Mouse (Mus musculus): ENCODE measurements around the gene Fxyd1. TPM values are rescaled to one million over a fixed set of nuclear protein-coding genes. Genes with fewer than 3 reads are reported as not detected.

The Fxyd1 gene
- polyA plus RNA-seq, 1 experiment: 119 TPM

GRCm38 (mm10) chr7:31053882-31054447 lies 3.0 kb downstream of the Fxyd1 start:
- Histone ChIP-seq H3K27me3 (replicated peaks; ENCODE audit: control insufficient read depth, insufficient read depth, low read length) (no peaks in the 10 kb centered on the region), H3K4me3 (ENCODE audit: insufficient read depth, low read depth, low read length) (no peak overlapping the region), H3K36me3 (ENCODE audit: control insufficient read depth, insufficient read depth, low read length) (no peaks in the 10 kb centered on the region), H3K27ac (ENCODE audit: insufficient read depth, low read depth, low read length) (no peak overlapping the region), H3K4me1 (ENCODE audit: control insufficient read depth, insufficient read depth, low read length) (no peaks in the 10 kb centered on the region)
- WGBS: 41% methylated on average over 10 of the region's 10 CpGs
- TF ChIP-seq CTCF (conservative IDR thresholded peaks at IDR 0.05; ENCODE audit: insufficient read depth, insufficient read length, low read depth, low read length): no peak
- no peak for TF ChIP-seq POLR2A (IDR thresholded peaks at IDR 0.05; ENCODE audit: low read depth, low read length)
- no peak for DNase-seq

DNA sequence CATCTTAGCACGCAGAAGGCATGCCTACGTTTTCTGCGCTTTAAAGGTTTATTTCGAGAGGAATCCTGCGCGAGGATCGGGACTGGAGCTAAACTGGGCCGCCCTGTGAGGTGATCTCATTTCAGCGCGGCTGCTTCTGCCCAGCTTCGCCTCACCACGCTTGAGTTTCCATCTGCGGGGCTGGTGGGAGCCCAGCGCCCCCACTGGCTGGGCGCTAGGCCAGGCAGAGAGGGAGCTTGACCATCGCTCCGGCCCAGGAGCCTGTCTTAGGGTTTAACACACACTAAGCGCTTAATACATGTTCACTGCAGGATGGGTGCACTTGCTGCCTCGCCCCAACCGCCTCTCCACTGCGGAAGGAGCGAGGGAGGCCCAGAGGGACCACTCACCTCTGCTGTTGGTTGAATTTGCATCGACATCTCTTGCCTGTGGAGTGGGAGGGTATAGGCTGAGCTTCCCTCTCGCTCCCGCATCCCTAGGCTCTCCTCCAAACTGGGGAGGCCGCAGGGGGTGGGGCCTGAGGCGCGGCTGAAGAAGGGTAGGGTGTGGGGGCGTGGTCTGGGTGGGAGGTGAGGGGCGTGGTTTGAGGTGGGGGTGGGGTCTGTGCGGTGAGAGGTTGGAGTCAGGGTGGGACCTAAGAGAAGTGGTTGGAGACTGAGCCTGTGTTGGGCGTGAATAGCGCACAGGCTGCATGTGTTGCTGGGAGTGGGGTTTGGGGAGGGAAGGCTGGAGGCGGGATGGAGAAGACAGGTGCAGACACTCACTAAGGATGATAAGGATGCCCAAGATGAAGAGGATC lies 4.2 kb downstream of the Fxyd1 start:
- no peak for TF ChIP-seq CTCF (conservative IDR thresholded peaks at IDR 0.05; ENCODE audit: insufficient read depth, insufficient read length, low read depth, low read length)
- TF ChIP-seq POLR2A (IDR thresholded peaks at IDR 0.05; ENCODE audit: low read depth, low read length): no peak
- no peak overlapping the region for H3K4me3 ChIP-seq (ENCODE audit: insufficient read depth, low read depth, low read length)
- no peak for DNase-seq
- H3K4me1 ChIP-seq (ENCODE audit: control insufficient read depth, insufficient read depth, low read length): no peaks in the 10 kb centered on the region
- 11% methylated on average over 34 of the region's 34 CpGs for WGBS
- no peaks in the 10 kb centered on the region for H3K27me3 ChIP-seq (replicated peaks; ENCODE audit: control insufficient read depth, insufficient read depth, low read length)
- H3K36me3 ChIP-seq (ENCODE audit: control insufficient read depth, insufficient read depth, low read length): no peaks in the 10 kb centered on the region
- H3K27ac ChIP-seq (ENCODE audit: insufficient read depth, low read depth, low read length): no peak overlapping the region

GRCm38 (mm10) chr7:31052251-31052635 lies 4.8 kb downstream of the Fxyd1 start:
- DNase-seq: no peak
- H3K4me1 ChIP-seq (ENCODE audit: control insufficient read depth, insufficient read depth, low read length): no peaks in the 10 kb centered on the region
- H3K4me3 ChIP-seq (ENCODE audit: insufficient read depth, low read depth, low read length): no peak overlapping the region
- no peaks in the 10 kb centered on the region for H3K27me3 ChIP-seq (replicated peaks; ENCODE audit: control insufficient read depth, insufficient read depth, low read length)
- no peak overlapping the region for H3K27ac ChIP-seq (ENCODE audit: insufficient read depth, low read depth, low read length)
- 13% methylated on average over 22 of the region's 22 CpGs for WGBS
- no peak for TF ChIP-seq POLR2A (IDR thresholded peaks at IDR 0.05; ENCODE audit: low read depth, low read length)
- no peak for TF ChIP-seq CTCF (conservative IDR thresholded peaks at IDR 0.05; ENCODE audit: insufficient read depth, insufficient read length, low read depth, low read length)
- H3K36me3 ChIP-seq (ENCODE audit: control insufficient read depth, insufficient read depth, low read length): no peaks in the 10 kb centered on the region

- no peak for DNase-seq
- Histone ChIP-seq H3K36me3 (ENCODE audit: control insufficient read depth, insufficient read depth, low read length) (no peaks in the 10 kb centered on the region), H3K27ac (ENCODE audit: insufficient read depth, low read depth, low read length) (no peak within 1 kb of the TSS), H3K27me3 (replicated peaks; ENCODE audit: control insufficient read depth, insufficient read depth, low read length) (no peaks in the 10 kb centered on the region), H3K4me3 (ENCODE audit: insufficient read depth, low read depth, low read length) (no peak within 1 kb of the TSS), H3K4me1 (ENCODE audit: control insufficient read depth, insufficient read depth, low read length) (no peaks in the 10 kb centered on the region)
- WGBS: 5% methylated on average over 27 of the region's 28 CpGs
- TF ChIP-seq CTCF (conservative IDR thresholded peaks at IDR 0.05; ENCODE audit: insufficient read depth, insufficient read length, low read depth, low read length) (no peak), POLR2A (IDR thresholded peaks at IDR 0.05; ENCODE audit: low read depth, low read length) (no peak)
Measured at GRCm38 (mm10) chr7:31051321-31052021, 5.5 kb downstream of the Fxyd1 start, which contains the start of gene Fxyd7. Fxyd7 (minus strand) TSS chr7:31051467.

DNA sequence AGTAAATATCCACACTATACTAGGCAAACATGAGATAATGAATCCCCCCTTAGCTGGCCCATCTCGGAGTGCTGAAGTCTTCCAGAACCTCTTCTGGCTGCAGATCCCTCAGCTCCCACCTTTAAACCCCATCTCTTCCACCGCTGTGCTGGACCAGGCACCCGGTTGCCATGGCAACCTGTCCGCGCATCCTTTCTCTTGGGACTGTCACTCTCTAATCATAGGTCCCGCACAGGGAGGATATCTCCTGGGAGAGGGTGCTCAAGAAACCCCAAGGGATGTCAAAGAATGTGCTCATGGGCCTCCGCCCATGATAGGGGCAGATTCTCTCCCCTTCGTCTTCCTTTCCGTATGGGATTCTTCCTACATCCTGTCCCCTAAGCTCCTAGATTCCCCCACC lies 6.1 kb downstream of the Fxyd1 start:
- no peaks in the 10 kb centered on the region for H3K36me3 ChIP-seq (ENCODE audit: control insufficient read depth, insufficient read depth, low read length)
- DNase-seq: no peak
- H3K4me3 ChIP-seq (ENCODE audit: insufficient read depth, low read depth, low read length): no peak overlapping the region
- H3K4me1 ChIP-seq (ENCODE audit: control insufficient read depth, insufficient read depth, low read length): no peaks in the 10 kb centered on the region
- TF ChIP-seq CTCF (conservative IDR thresholded peaks at IDR 0.05; ENCODE audit: insufficient read depth, insufficient read length, low read depth, low read length) (no peak), POLR2A (IDR thresholded peaks at IDR 0.05; ENCODE audit: low read depth, low read length) (no peak)
- 8% methylated on average over 9 of the region's 9 CpGs for WGBS
- no peak overlapping the region for H3K27ac ChIP-seq (ENCODE audit: insufficient read depth, low read depth, low read length)
- no peaks in the 10 kb centered on the region for H3K27me3 ChIP-seq (replicated peaks; ENCODE audit: control insufficient read depth, insufficient read depth, low read length)

GRCm38 (mm10) chr7:31050487-31050886 lies 6.5 kb downstream of the Fxyd1 start:
- 10% methylated on average over 6 of the region's 6 CpGs for WGBS
- DNase-seq: no peak
- H3K27me3 ChIP-seq (replicated peaks; ENCODE audit: control insufficient read depth, insufficient read depth, low read length): no peaks in the 10 kb centered on the region
- no peak overlapping the region for H3K27ac ChIP-seq (ENCODE audit: insufficient read depth, low read depth, low read length)
- H3K4me3 ChIP-seq (ENCODE audit: insufficient read depth, low read depth, low read length): no peak overlapping the region
- no peaks in the 10 kb centered on the region for H3K4me1 ChIP-seq (ENCODE audit: control insufficient read depth, insufficient read depth, low read length)
- no peaks in the 10 kb centered on the region for H3K36me3 ChIP-seq (ENCODE audit: control insufficient read depth, insufficient read depth, low read length)
- TF ChIP-seq CTCF (conservative IDR thresholded peaks at IDR 0.05; ENCODE audit: insufficient read depth, insufficient read length, low read depth, low read length): no peak

DNA sequence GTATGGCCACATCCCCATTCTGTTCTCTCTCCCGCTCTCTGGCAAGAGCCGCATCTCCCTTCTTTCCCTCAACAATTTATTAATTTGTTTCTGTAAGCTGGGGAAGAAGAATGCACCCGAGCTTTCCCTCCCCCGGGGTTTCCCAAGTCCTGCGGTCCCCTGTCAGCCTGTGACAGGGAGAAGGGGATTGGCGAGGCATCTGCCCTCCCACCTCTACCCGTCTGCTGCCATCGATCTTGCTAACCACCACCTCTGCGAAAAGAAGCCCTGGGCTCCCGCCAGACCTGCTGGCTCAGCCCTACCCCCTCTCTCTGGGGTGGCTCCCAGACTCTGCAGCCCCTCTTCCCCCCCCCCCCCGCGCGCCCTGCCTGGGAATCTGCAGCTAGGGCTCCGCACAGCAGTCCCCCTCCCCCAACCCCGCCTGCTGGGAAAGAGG lies 7.1 kb downstream of the Fxyd1 start:
- H3K4me3 ChIP-seq (ENCODE audit: insufficient read depth, low read depth, low read length): no peak overlapping the region
- WGBS: 5% methylated on average over 12 of the region's 15 CpGs
- no peaks in the 10 kb centered on the region for H3K27me3 ChIP-seq (replicated peaks; ENCODE audit: control insufficient read depth, insufficient read depth, low read length)
- H3K4me1 ChIP-seq (ENCODE audit: control insufficient read depth, insufficient read depth, low read length): no peaks in the 10 kb centered on the region
- TF ChIP-seq CTCF (conservative IDR thresholded peaks at IDR 0.05; ENCODE audit: insufficient read depth, insufficient read length, low read depth, low read length) (no peak), POLR2A (IDR thresholded peaks at IDR 0.05; ENCODE audit: low read depth, low read length) (no peak)
- no peak for DNase-seq
- H3K36me3 ChIP-seq (ENCODE audit: control insufficient read depth, insufficient read depth, low read length): no peaks in the 10 kb centered on the region
- H3K27ac ChIP-seq (ENCODE audit: insufficient read depth, low read depth, low read length): no peak overlapping the region
